8 mouse cellular contexts compared by ENCODE assay signal in the genomic region with DNA sequence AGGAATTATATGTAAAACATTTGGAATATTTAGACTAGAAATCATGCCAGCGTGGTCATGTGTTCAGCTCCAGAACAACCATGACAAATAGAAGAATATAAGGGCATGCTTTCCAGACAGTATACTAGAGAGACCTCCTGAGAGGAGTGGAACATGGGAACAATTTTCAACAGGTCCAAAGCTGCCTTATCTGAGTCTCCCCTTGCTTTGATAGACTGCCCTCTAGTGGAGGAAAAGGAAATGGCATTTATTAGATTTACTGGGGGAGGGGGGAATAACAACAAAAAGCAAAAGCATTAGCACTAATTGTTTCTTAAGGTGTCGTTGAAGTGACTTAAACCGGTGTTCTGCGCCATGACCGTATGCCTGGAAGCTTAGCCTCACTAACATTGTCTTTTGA. TPM values are rescaled to one million over a fixed set of nuclear protein-coding genes. Genes with fewer than 3 reads are reported as not detected.
DNase-seq lines count a peak whose midpoint lies in the region; ATAC-seq and TF ChIP-seq lines count a peak whose summit lies in the region.

No protein-coding gene starts in this region.

- H3K36me3 ChIP-seq in kidney, embryonic 15.5 days: no peaks in the 10 kb centered on the region
- no peaks in the 10 kb centered on the region for H3K36me3 ChIP-seq in CH12.LX (replicated peaks in 1 of 2; ENCODE audit: control insufficient read depth in 1 of 2, insufficient read depth in 1 of 2, low read length in 1 of 2)
- H3K36me3 ChIP-seq in lung, embryonic 16.5 days (ENCODE audit: control insufficient read depth, insufficient read depth, low read length): no peaks in the 10 kb centered on the region

- peaks cover 23% of the 10 kb centered on the region for H3K4me1 ChIP-seq in kidney, embryonic 15.5 days
- H3K4me1 ChIP-seq in CH12.LX (ENCODE audit: control insufficient read depth in 1 of 2, insufficient read depth in 2 of 2): peaks cover 0 to 2% of the 10 kb centered on the region in 2 experiments; a peak in 1 of 4 replicates
- H3K4me1 ChIP-seq in cerebellum, adult 2 months (ENCODE audit: control insufficient read depth, insufficient read depth, low read length): 0 out of 2 replicates have a peak, but pooled peaks cover 3% of the 10 kb centered on the region
- H3K4me1 ChIP-seq in lung, embryonic 16.5 days (replicated peaks; ENCODE audit: control insufficient read depth, insufficient read depth, low read length): peaks cover 29% of the 10 kb centered on the region

- no peak overlapping the region for H3K9ac ChIP-seq in kidney, embryonic 15.5 days
- no peak overlapping the region for H3K9ac ChIP-seq in CH12.LX (ENCODE audit: insufficient read depth, low read depth)
- H3K9ac ChIP-seq in lung, embryonic 16.5 days (ENCODE audit: low read length): no peak overlapping the region

- dilution Hi-C loops in CH12.LX (cut with MboI; ENCODE audit: extremely low pct_ligation_motif_present, extremely low pct_unique_long_range_greater_than_20kb, low sequenced_read_pairs): no loop called here

- H3K27ac ChIP-seq in kidney, embryonic 15.5 days: no peak overlapping the region
- no peak overlapping the region for H3K27ac ChIP-seq in CH12.LX (ENCODE audit: insufficient read depth, low read depth)
- no peak overlapping the region for H3K27ac ChIP-seq in cerebellum, adult 2 months (ENCODE audit: insufficient read depth, low read length)
- no peak overlapping the region for H3K27ac ChIP-seq in lung, embryonic 16.5 days (ENCODE audit: low read length)

- H3K9me3 ChIP-seq in kidney, embryonic 15.5 days (replicated peaks): no peaks in the 10 kb centered on the region
- H3K9me3 ChIP-seq in CH12.LX (replicated peaks; ENCODE audit: low read length): no peaks in the 10 kb centered on the region
- no peaks in the 10 kb centered on the region for H3K9me3 ChIP-seq in lung, embryonic 16.5 days (ENCODE audit: control insufficient read depth, low read length)

- peak; percentile 74 for TF ChIP-seq RAD21 in CH12.LX (IDR thresholded peaks at IDR 0.05; ENCODE audit: low read depth, low read length)

- H3K27me3 ChIP-seq in kidney, embryonic 15.5 days: peaks cover 18% of the 10 kb centered on the region
- H3K27me3 ChIP-seq in CH12.LX (replicated peaks): no peaks in the 10 kb centered on the region
- no peaks in the 10 kb centered on the region for H3K27me3 ChIP-seq in cerebellum, adult 2 months (ENCODE audit: control insufficient read depth, insufficient read depth, low read length)
- H3K27me3 ChIP-seq in lung, embryonic 16.5 days (ENCODE audit: control insufficient read depth, insufficient read depth, low read depth, low read length): no peaks in the 10 kb centered on the region

- in situ Hi-C loops in CH12.LX (cut with MboI; ENCODE audit: low pct_ligation_motif_present, low pct_unique_long_range_greater_than_20kb, low sequenced_read_pairs): loop anchor here (25.0 kb wide), 2 partner anchors 375 to 650 kb away; no protein-coding TSS in a partner anchor

- TF ChIP-seq CTCF in CH12.LX (conservative IDR thresholded peaks at IDR 0.05 in 1 of 2, IDR thresholded peaks at IDR 0.05 in 1 of 2; ENCODE audit: low read depth in 2 of 2, low read length in 2 of 2): peak; percentile 73 to 81
- peak; percentile 42; the same call in 1 of the 2 replicates for TF ChIP-seq CTCF in cerebellum, adult 2 months (IDR thresholded peaks at IDR 0.05; ENCODE audit: borderline replicate concordance, insufficient read depth, low read depth, low read length)

- no peak for TF ChIP-seq EP300 in CH12.LX (IDR thresholded peaks at IDR 0.05; ENCODE audit: low read length)

- TF ChIP-seq POLR2A in CH12.LX (IDR thresholded peaks at IDR 0.05; ENCODE audit: low read depth, low read length): no peak
- TF ChIP-seq POLR2A in cerebellum, adult 2 months (IDR thresholded peaks at IDR 0.05; ENCODE audit: borderline replicate concordance, insufficient read depth, low read length): no peak

- H3K4me3 ChIP-seq in kidney, embryonic 15.5 days (replicated peaks): no peak overlapping the region
- no peak overlapping the region for H3K4me3 ChIP-seq in CH12.LX (replicated peaks in 1 of 3; ENCODE audit: low read depth in 2 of 3, low read length in 2 of 3, poor library complexity in 1 of 3)
- no peak overlapping the region for H3K4me3 ChIP-seq in cerebellum, adult 2 months (replicated peaks; ENCODE audit: insufficient read depth, low read depth, low read length)
- no peak overlapping the region for H3K4me3 ChIP-seq in lung, embryonic 16.5 days (ENCODE audit: low read length)

- DNase-seq in kidney, adult 9 months: peak; percentile 57
- peak; percentile 77 for DNase-seq in 3T3-L1 (ENCODE audit: low read depth, low spot score)
- DNase-seq in CH12.LX (ENCODE audit: extremely low read depth): peak; percentile 68
- DNase-seq in cerebellum, adult 2 months: peak in 1 of 2 experiments; percentile 66
- DNase-seq in frontal cortex, postnatal 10 days (ENCODE audit: low spot score in 2 of 2): no peak
- no peak for DNase-seq in ovary, postnatal 10 days (ENCODE audit: low spot score)

- no peaks in the 10 kb centered on the region for H3K79me2 ChIP-seq in CH12.LX (replicated peaks; ENCODE audit: control insufficient read depth, extremely low read depth, insufficient read depth, poor library complexity, severe bottlenecking)

- H3K4me2 ChIP-seq in kidney, embryonic 15.5 days: no peak overlapping the region
- H3K4me2 ChIP-seq in CH12.LX (ENCODE audit: insufficient read depth, low read depth, poor library complexity, severe bottlenecking): peak overlapping the region; percentile 9; the same call in 1 of the 2 replicates
- no peak overlapping the region for H3K4me2 ChIP-seq in lung, embryonic 16.5 days (ENCODE audit: low read depth, low read length)

- WGBS in kidney, embryonic 15.5 days: 27% methylated on average over 5 of the region's 5 CpGs
- WGBS in cerebellum, adult 2 months: 22% methylated on average over 5 of the region's 5 CpGs
- 24% methylated on average over 5 of the region's 5 CpGs for WGBS in lung, embryonic 16.5 days

- no peak for ATAC-seq in kidney, embryonic 15.5 days (replicated peaks; ENCODE audit: low FRiP score)
- ATAC-seq in lung, embryonic 16.5 days (ENCODE audit: low read depth): peak; percentile 58; the same call in 1 of the 2 replicates

TF ChIP-seq in CH12.LX, 34 proteins besides CTCF, POLR2A, EP300 and RAD21:
- TF ChIP-seq MAFK (IDR thresholded peaks at IDR 0.05; ENCODE audit: insufficient replicate concordance, low read length): no peak
- TF ChIP-seq NRF1 (IDR thresholded peaks at IDR 0.05; ENCODE audit: low read depth, low read length): no peak
- peak; percentile 67 for TF ChIP-seq SMC3 (IDR thresholded peaks at IDR 0.05; ENCODE audit: low read depth, low read length)
TF ChIP-seq in CH12.LX: peak in this region for 1.

RNA-seq across cellular contexts. Expression of a gene that starts 0.8 kb away (rescaled TPM):
- 3.9 and 4.5 TPM in 2 replicates for polyA plus RNA-seq in kidney, embryonic 15.5 days (2015; fragmentation: Nextera tagmentation; extraction: Ambion mirVana)
- total RNA-seq in CH12.LX (2012; rRNA removed) (not detected in 2 replicates), CH12.LX (2014; rRNA removed) (0.05 TPM in 1 of 2 replicates, not detected in the other)
- not detected in 2 replicates for polyA plus RNA-seq in CH12.LX (2012; ENCODE audit: insufficient read length, low read depth)
- 22.8 and 23.2 TPM in 2 replicates for polyA plus RNA-seq in cerebellum, adult 2 months (2012; rRNA removed)
- polyA plus RNA-seq in lung, embryonic 16.5 days (2015; fragmentation: Nextera tagmentation; extraction: Ambion mirVana): 14.1 and 16.3 TPM in 2 replicates

Comparison
In these comparisons a context has a peak if more than half of its experiments do, and no peak if none do; other contexts are left out.
1. DNase-seq: peak in kidney, adult 9 months (single experiment), 3T3-L1 (single experiment) and CH12.LX (single experiment); none in frontal cortex, postnatal 10 days (0 of 2) and ovary, postnatal 10 days (single experiment).